Mouse (Mus musculus): ENCODE measurements at regions not wholly inside any gene's neighbourhood (a gene's known extent, or its start where the extent isn't known, plus 50 kb on each side); places are given as distances from the start of the nearest gene placed in this dataset.

GRCm38 (mm10) chrX:70816662-70817061 lies 233.4 kb upstream of the Mamld1 start:
- TF ChIP-seq CTCF (IDR thresholded peaks at IDR 0.05; ENCODE audit: low read depth, low read length) (no peak), POLR2A (IDR thresholded peaks at IDR 0.05; ENCODE audit: extremely low read depth, insufficient read depth, low read length) (no peak)

Measured in liver, adult 2 months (tissue).